Mouse (Mus musculus) hindbrain, embryonic 16.5 days (tissue): ENCODE measurements around the gene Ggnbp2. TPM values are rescaled to one million over a fixed set of nuclear protein-coding genes. Genes with fewer than 3 reads are reported as not detected.
"Not testable (repeated sequence)": the region's sequence is repeated elsewhere in the genome, so short reads cannot be mapped to it uniquely, and the experiment has no call there.

Experiments used
- ATAC-seq: fragments of 200-750 bp; cut with Nextera tagmentation; 2 replicates; pipeline ENCODE4 v1.8.0; 2017; ENCODE audit warnings: moderate TSS enrichment, moderate library complexity
- H3K27ac ChIP-seq: fragments of 300-500 bp; sonication (generic); 2 replicates; pipeline ENCODE4 v1.5.1; 2014; ENCODE audit warnings: low read depth, mild to moderate bottlenecking, control low read depth, low read length, moderate library complexity
- H3K27me3 ChIP-seq: fragments of 300-500 bp; sonication (generic); replicated peaks from 2 replicates; pipeline ENCODE4 v1.6.1; 2014; ENCODE audit warnings: low read length; ENCODE audit not compliant: control insufficient read depth, insufficient read depth
- H3K36me3 ChIP-seq: fragments of 300-500 bp; sonication (generic); 2 replicates; pipeline ENCODE4 v1.6.1; 2014; ENCODE audit warnings: mild to moderate bottlenecking, low read length, moderate library complexity, mixed read lengths; ENCODE audit not compliant: control insufficient read depth, insufficient read depth
- H3K4me1 ChIP-seq: fragments of 300-500 bp; sonication (generic); 2 replicates; pipeline ENCODE4 v1.6.1; 2014; ENCODE audit warnings: low read depth, low read length; ENCODE audit not compliant: control insufficient read depth, insufficient read depth
- H3K4me2 ChIP-seq: fragments of 300-500 bp; sonication (generic); 2 replicates; pipeline ENCODE4 v1.6.1; 2014; ENCODE audit warnings: mild to moderate bottlenecking, low read length, control low read depth, moderate library complexity
- H3K4me3 ChIP-seq: fragments of 300-500 bp; sonication (generic); 2 replicates; pipeline ENCODE4 v1.5.1; 2014; ENCODE audit warnings: mild to moderate bottlenecking, low read length, control low read depth, moderate library complexity
- H3K9ac ChIP-seq: fragments of 300-500 bp; sonication (generic); 2 replicates; pipeline ENCODE4 v1.6.1; 2014; ENCODE audit warnings: low read depth, mild to moderate bottlenecking, control low read depth, low read length, moderate library complexity
- H3K9me3 ChIP-seq: fragments of 300-500 bp; sonication (generic); 2 replicates; pipeline ENCODE4 v1.6.1; 2014; ENCODE audit warnings: mild to moderate bottlenecking, low read length, moderate library complexity; ENCODE audit not compliant: control insufficient read depth
- WGBS: fragments of 180-500 bp; shearing (Covaris S2); extraction: QIAGEN DNeasy Blood & Tissue Kit; methylation state at CpG from one replicate; pipeline ENCODE4 v1.1.7; 2014; 5-methylcytosine and 5-hydroxymethylcytosine counted together
- polyA plus RNA-seq: library from polyadenylated mRNA; unstranded; fragments of >200 nt; fragmentation: Nextera tagmentation; extraction: Ambion mirVana; gene quantifications from 2 replicates; pipeline ENCODE4 v1.2.1, GENCODE M21; 2015

The Ggnbp2 gene
- polyA plus RNA-seq, 1 experiment from 2014 or later: 72.5 TPM

- not testable (repeated sequence) for H3K9ac ChIP-seq, H3K9me3 ChIP-seq, H3K27me3 ChIP-seq, ATAC-seq, H3K4me1 ChIP-seq
- peak overlapping the region; percentile 74; the same call in 1 of the 2 replicates for H3K27ac ChIP-seq
- H3K4me3 ChIP-seq: peak overlapping the region; percentile 67
- peaks cover 13% of the 10 kb centered on the region for H3K36me3 ChIP-seq
- H3K4me2 ChIP-seq: peak overlapping the region; percentile 86
- 81% methylated on average over 11 of the region's 11 CpGs for WGBS
Measured at GRCm38 (mm10) chr11:84829495-84829894, 41.1 kb downstream of the Ggnbp2 start.

- H3K4me3 ChIP-seq: peak within 1 kb of the TSS; percentile 67
- H3K9me3 ChIP-seq: no peaks in the 10 kb centered on the region
- peak within 1 kb of the TSS; percentile 79 for H3K9ac ChIP-seq
- no peaks in the 10 kb centered on the region for H3K27me3 ChIP-seq
- peak within 1 kb of the TSS; percentile 74 for H3K27ac ChIP-seq
- H3K4me2 ChIP-seq: peak within 1 kb of the TSS; percentile 86
- H3K36me3 ChIP-seq: peaks cover 7% of the 10 kb centered on the region
- peak; percentile 94 for ATAC-seq
- WGBS: under 1% methylated on average over 54 of the region's 62 CpGs
- peaks cover 7% of the 10 kb centered on the region for H3K4me1 ChIP-seq
Measured at GRCm38 (mm10) chr11:84828516-84829399, 41.9 kb downstream of the Ggnbp2 start, which contains the start of gene Dhrs11. Dhrs11 (minus strand) TSS chr11:84828994.

GRCm38 (mm10) chr11:84827901-84828503 is 42.6 kb downstream of the Ggnbp2 start:
- H3K27ac ChIP-seq: peak overlapping the region; percentile 74; the same call in 1 of the 2 replicates
- peaks cover 4% of the 10 kb centered on the region; the same call in 1 of the 2 replicates for H3K36me3 ChIP-seq
- peak overlapping the region; percentile 79 for H3K9ac ChIP-seq
- peaks cover 7% of the 10 kb centered on the region for H3K4me1 ChIP-seq
- H3K9me3 ChIP-seq: no peaks in the 10 kb centered on the region
- WGBS: 53% methylated on average over 3 of the region's 3 CpGs
- H3K4me2 ChIP-seq: peak overlapping the region; percentile 86
- peak overlapping the region; percentile 67 for H3K4me3 ChIP-seq
- no peak; the same call in 1 of the 2 replicates for ATAC-seq
- H3K27me3 ChIP-seq: no peaks in the 10 kb centered on the region

- peaks cover 7% of the 10 kb centered on the region for H3K4me1 ChIP-seq
- no peak for ATAC-seq
- no peak overlapping the region for H3K4me2 ChIP-seq
Measured at GRCm38 (mm10) chr11:84827492-84827891, 43.1 kb downstream of the Ggnbp2 start.

GRCm38 (mm10) chr11:84826185-84826584 is 44.4 kb downstream of the Ggnbp2 start:
- no peak for ATAC-seq
- Histone ChIP-seq H3K27ac (no peak overlapping the region), H3K9ac (no peak overlapping the region), H3K36me3 (no peaks in the 10 kb centered on the region), H3K9me3 (no peaks in the 10 kb centered on the region), H3K4me1 (peaks cover 7% of the 10 kb centered on the region), H3K4me3 (no peak overlapping the region), H3K27me3 (no peaks in the 10 kb centered on the region), H3K4me2 (no peak overlapping the region)
- WGBS: 54% methylated on average over 3 of the region's 3 CpGs

More at GRCm38 (mm10) chr11:84827492-84827891, 43.1 kb downstream of the Ggnbp2 start:
- Histone ChIP-seq H3K27ac (no peak overlapping the region), H3K27me3 (no peaks in the 10 kb centered on the region), H3K9ac (no peak overlapping the region), H3K4me3 (no peak overlapping the region), H3K9me3 (no peaks in the 10 kb centered on the region), H3K36me3 (peaks cover 4% of the 10 kb centered on the region; the same call in 1 of the 2 replicates)

GRCm38 (mm10) chr11:84825261-84825807 is 45.3 kb downstream of the Ggnbp2 start:
- no peak for ATAC-seq
- WGBS: 94% methylated on average over 10 of the region's 10 CpGs

GRCm38 (mm10) chr11:84823484-84823897 is 47.1 kb downstream of the Ggnbp2 start:
- 68% methylated on average over 10 of the region's 10 CpGs for WGBS
- H3K4me3 ChIP-seq: no peak overlapping the region
- H3K27ac ChIP-seq: no peak overlapping the region
- H3K9me3 ChIP-seq: no peaks in the 10 kb centered on the region
- no peak overlapping the region for H3K9ac ChIP-seq
- H3K36me3 ChIP-seq: no peaks in the 10 kb centered on the region
- no peak overlapping the region for H3K4me2 ChIP-seq
- ATAC-seq: no peak
- no peaks in the 10 kb centered on the region for H3K27me3 ChIP-seq
- peaks cover 11% of the 10 kb centered on the region for H3K4me1 ChIP-seq

More at GRCm38 (mm10) chr11:84825261-84825807, 45.3 kb downstream of the Ggnbp2 start:
- no peak overlapping the region for H3K9ac ChIP-seq
- H3K9me3 ChIP-seq: no peaks in the 10 kb centered on the region
- H3K36me3 ChIP-seq: no peaks in the 10 kb centered on the region
- no peak overlapping the region for H3K27ac ChIP-seq
- H3K27me3 ChIP-seq: no peaks in the 10 kb centered on the region
- no peak overlapping the region for H3K4me3 ChIP-seq
- H3K4me2 ChIP-seq: no peak overlapping the region
- peaks cover 7% of the 10 kb centered on the region for H3K4me1 ChIP-seq

GRCm38 (mm10) chr11:84822487-84822886 is 48.1 kb downstream of the Ggnbp2 start:
- Histone ChIP-seq H3K9ac (no peak overlapping the region), H3K36me3 (no peaks in the 10 kb centered on the region), H3K27ac (no peak overlapping the region), H3K4me3 (no peak overlapping the region), H3K4me2 (no peak overlapping the region), H3K27me3 (no peaks in the 10 kb centered on the region), H3K9me3 (no peaks in the 10 kb centered on the region), H3K4me1 (peaks cover 7% of the 10 kb centered on the region)
- no peak for ATAC-seq
- WGBS: 84% methylated on average over 5 of the region's 5 CpGs
